Mouse (Mus musculus) stomach, embryonic 14.5 days (tissue): Measurements from ENCODE around the gene Nipsnap2. TPM values are rescaled to one million over a fixed set of nuclear protein-coding genes. Genes with fewer than 3 reads are reported as not detected.
"Not testable (repeated sequence)": the region's sequence is repeated elsewhere in the genome, so short reads cannot be mapped to it uniquely, and the experiment has no call there.

Experiments used
- ATAC-seq: fragments of 200-750 bp; cut with Nextera tagmentation; 2 replicates; pipeline ENCODE4 v1.8.0; 2017; ENCODE audit warnings: low read depth, moderate TSS enrichment; ENCODE audit not compliant: insufficient number of reproducible peaks, insufficient read depth, low FRiP score
- H3K27ac ChIP-seq: fragments of 300-500 bp; sonication (generic); 2 replicates; pipeline ENCODE4 v1.5.1; 2014; ENCODE audit warnings: mild to moderate bottlenecking, low read length, moderate library complexity, mixed read lengths
- H3K27me3 ChIP-seq: fragments of 300-500 bp; sonication (generic); 2 replicates; pipeline ENCODE4 v1.6.1; 2014; ENCODE audit warnings: low read length, control low read depth, mixed read lengths; ENCODE audit not compliant: control insufficient read depth, insufficient read depth
- H3K36me3 ChIP-seq: fragments of 300-500 bp; sonication (generic); 2 replicates; pipeline ENCODE4 v1.6.1; 2014; ENCODE audit warnings: mild to moderate bottlenecking, control low read depth, low read length, moderate library complexity, mixed read lengths; ENCODE audit not compliant: control insufficient read depth, insufficient read depth
- H3K4me1 ChIP-seq: fragments of 300-500 bp; sonication (generic); 2 replicates; pipeline ENCODE4 v1.6.1; 2014; ENCODE audit warnings: low read length, control low read depth, mixed read lengths; ENCODE audit not compliant: control insufficient read depth, insufficient read depth
- H3K4me2 ChIP-seq: fragments of 300-500 bp; sonication (generic); replicated peaks from 2 replicates; pipeline ENCODE4 v1.6.1; 2014; ENCODE audit warnings: low read depth, low read length, control low read depth
- H3K4me3 ChIP-seq: fragments of 300-500 bp; sonication (generic); 2 replicates; pipeline ENCODE4 v1.5.1; 2014; ENCODE audit warnings: low read depth, low read length, control low read depth
- H3K9ac ChIP-seq: fragments of 300-500 bp; sonication (generic); replicated peaks from 2 replicates; pipeline ENCODE4 v1.6.1; 2014; ENCODE audit warnings: low read depth, mild to moderate bottlenecking, control low read depth, low read length, moderate library complexity, mixed read lengths
- H3K9me3 ChIP-seq: fragments of 300-500 bp; sonication (generic); 2 replicates; pipeline ENCODE4 v1.6.1; 2016; ENCODE audit warnings: low read depth, low read length, control low read depth; ENCODE audit not compliant: control insufficient read depth
- WGBS: fragments of 180-500 bp; shearing (Covaris S2); extraction: QIAGEN DNeasy Blood & Tissue Kit; methylation state at CpG from one replicate; pipeline ENCODE4 v1.1.7; 2014; 5-methylcytosine and 5-hydroxymethylcytosine counted together
- polyA plus RNA-seq: library from polyadenylated mRNA; unstranded; fragments of >200 nt; fragmentation: Nextera tagmentation; extraction: Ambion mirVana; gene quantifications from 2 replicates; pipeline ENCODE4 v1.2.1, GENCODE M21; 2014

The Nipsnap2 gene
- polyA plus RNA-seq = 98.4 and 103 TPM in 2 replicates

DNA sequence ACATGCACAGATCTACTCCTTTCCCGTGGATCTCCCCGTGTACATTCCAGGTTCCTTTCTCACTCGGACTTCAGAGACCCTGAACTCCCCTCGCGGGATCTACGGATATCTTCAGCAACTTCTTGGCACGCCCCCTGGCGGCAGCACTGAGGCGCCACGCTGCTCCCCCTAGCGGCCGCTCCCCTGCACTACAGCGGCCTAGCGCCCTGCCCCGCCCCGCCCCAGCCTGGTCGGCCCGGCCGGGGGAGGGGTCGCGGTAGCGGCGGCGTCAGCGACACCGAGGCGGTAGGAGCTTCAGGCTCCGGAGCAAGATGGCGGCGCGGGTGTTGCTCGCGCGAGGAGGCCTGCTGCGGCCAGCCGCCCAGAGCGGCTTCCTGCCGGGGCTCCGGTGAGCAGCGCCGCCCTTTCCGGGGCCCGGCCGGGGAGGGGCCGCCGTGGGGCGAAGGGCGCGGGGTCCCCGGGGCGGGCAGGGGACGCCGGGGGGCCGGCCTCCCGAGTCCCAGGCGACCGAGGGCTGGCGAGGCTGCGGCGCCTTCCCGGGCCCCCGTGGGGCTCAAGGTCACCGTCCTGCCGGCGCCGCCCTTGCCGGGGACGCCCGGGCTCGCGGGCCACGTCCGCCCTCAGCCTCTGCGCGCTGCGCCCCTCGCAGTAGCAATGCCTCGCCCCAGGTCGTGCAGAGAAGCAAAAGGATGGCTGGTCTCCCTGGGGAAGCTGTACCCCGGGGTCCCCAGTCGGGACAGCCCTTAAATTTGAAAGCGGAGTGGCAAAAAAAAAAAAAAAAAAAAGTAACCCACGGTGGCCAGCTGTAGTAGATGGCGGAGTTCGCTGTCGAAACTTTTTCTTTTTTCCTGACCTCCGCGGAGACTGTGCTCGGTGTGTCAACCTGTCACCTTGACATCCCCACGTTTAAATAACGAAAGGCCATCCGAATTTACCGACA is at the start of gene Nipsnap2:
Gene Nipsnap2 (plus strand): TSS at position 230 of the 940 bp plus-strand sequence.
- Histone ChIP-seq H3K9ac (peak within 1 kb of the TSS; percentile 92), H3K4me3 (peak within 1 kb of the TSS; percentile 70), H3K27ac (peak within 1 kb of the TSS; percentile 95), H3K4me1 (peaks cover 30% of the 10 kb centered on the region), H3K4me2 (peak within 1 kb of the TSS; percentile 40), H3K27me3 (no peaks in the 10 kb centered on the region), H3K9me3 (no peaks in the 10 kb centered on the region), H3K36me3 (0 out of 2 replicates have a peak, but pooled peaks cover under 1% of the 10 kb centered on the region)
- peak; percentile 92 for ATAC-seq
- WGBS = under 1% methylated on average over 74 of the region's 93 CpGs

DNA sequence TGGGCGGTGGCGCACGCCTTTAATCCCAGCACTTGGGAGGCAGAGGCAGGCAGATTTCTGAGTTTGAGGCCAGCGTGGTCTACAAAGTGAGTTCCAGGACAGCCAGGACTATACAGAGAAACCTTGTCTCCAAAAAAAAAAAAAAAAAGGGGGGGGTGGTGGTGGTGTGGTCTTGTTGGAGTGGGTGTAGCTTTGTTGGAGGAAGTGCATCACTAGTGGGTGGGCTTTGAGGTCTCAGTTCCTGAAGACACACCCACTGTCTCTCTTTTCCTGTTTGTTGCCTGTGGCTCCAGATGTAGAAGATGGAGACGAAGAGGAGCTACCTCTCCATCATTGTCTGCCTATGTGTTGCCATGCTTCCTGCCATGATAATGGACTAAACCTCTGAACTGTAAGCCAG is 39.7 kb upstream of the Nipsnap2 start:
- H3K4me2 ChIP-seq, H3K4me1 ChIP-seq, H3K27ac ChIP-seq, H3K9me3 ChIP-seq, ATAC-seq, H3K27me3 ChIP-seq, H3K9ac ChIP-seq, H3K4me3 ChIP-seq, H3K36me3 ChIP-seq: not testable (repeated sequence)
- WGBS = 96% methylated on average over 5 of the region's 5 CpGs

DNA sequence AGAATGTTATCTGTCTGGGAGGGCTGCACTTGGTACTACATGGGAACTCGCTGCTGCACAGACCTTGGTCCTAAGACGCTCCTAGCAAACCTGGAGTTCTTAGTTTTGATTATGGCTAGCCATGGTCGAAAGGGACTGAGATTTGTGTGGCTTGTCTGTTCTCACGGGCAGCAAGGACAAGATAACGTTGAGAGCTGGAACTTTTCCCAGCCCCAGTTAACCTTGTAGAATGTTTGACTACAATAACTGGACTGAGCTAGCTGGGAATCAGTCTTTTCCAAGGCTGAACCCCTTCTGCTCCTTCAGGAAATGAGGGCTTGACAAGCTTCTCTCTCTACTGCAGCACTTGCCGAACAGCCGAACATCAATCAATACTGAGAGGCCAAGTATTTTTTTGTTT is 37.2 kb upstream of the Nipsnap2 start:
- no peak overlapping the region for H3K27ac ChIP-seq
- H3K27me3 ChIP-seq = no peaks in the 10 kb centered on the region
- H3K36me3 ChIP-seq = no peaks in the 10 kb centered on the region
- no peaks in the 10 kb centered on the region for H3K9me3 ChIP-seq
- no peak overlapping the region for H3K4me3 ChIP-seq
- no peaks in the 10 kb centered on the region for H3K4me1 ChIP-seq
- no peak for ATAC-seq
- no peak overlapping the region for H3K9ac ChIP-seq
- no peak overlapping the region for H3K4me2 ChIP-seq
- 83% methylated on average over 7 of the region's 7 CpGs for WGBS

DNA sequence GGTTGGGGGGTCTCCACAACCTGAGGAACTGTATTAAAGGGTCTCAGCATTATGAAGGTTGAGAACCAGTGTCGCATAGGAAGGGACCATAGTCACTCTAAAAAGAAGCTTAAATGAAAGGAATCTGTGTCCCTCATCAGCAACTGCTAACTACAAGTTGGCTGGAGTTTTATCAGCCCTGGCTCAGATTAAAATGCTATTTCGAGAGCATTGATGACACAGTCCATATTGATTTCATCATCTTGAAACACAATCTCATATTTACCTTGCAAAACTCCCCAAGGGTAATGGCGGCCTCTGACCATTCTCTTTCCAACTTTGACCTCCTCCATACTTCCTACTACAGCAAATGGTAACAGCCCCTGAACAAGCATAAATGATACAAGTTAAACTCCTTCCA is 34.3 kb upstream of the Nipsnap2 start:
- no peak overlapping the region for H3K9ac ChIP-seq
- H3K4me2 ChIP-seq = no peak overlapping the region

DNA sequence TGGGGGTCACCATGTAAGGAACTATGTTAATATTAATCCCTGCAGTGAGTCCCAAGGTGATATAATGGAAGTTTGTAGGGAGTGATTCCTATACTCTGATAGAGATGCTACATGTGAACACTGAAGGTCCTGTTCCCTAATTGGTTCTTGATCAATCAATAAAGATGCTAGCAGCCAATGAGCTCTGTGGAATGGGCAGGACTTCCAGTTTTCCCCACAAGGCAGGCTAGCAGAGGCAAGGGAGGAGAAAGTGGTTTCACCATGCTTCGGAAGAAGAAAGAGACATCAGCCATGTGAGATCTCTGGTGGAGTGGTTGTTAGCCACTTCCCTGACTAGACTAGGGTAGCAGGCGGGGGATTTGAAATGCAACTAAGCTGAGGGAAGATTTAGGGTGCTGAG is 24.4 kb upstream of the Nipsnap2 start:
- Histone ChIP-seq H3K4me3 (no peak overlapping the region), H3K36me3 (no peaks in the 10 kb centered on the region), H3K27me3 (no peaks in the 10 kb centered on the region), H3K9ac (no peak overlapping the region), H3K4me2 (no peak overlapping the region), H3K27ac (no peak overlapping the region), H3K4me1 (no peaks in the 10 kb centered on the region), H3K9me3 (no peaks in the 10 kb centered on the region)
- ATAC-seq = no peak
- 40% methylated on average over 2 of the region's 2 CpGs for WGBS

More for the DNA sequence above, 34.3 kb upstream of the Nipsnap2 start:
- Histone ChIP-seq H3K9me3 (no peaks in the 10 kb centered on the region), H3K36me3 (no peaks in the 10 kb centered on the region), H3K27ac (no peak overlapping the region), H3K4me3 (no peak overlapping the region), H3K4me1 (no peaks in the 10 kb centered on the region), H3K27me3 (no peaks in the 10 kb centered on the region)
- no peak for ATAC-seq
- WGBS = 79% methylated on average over 3 of the region's 3 CpGs

DNA sequence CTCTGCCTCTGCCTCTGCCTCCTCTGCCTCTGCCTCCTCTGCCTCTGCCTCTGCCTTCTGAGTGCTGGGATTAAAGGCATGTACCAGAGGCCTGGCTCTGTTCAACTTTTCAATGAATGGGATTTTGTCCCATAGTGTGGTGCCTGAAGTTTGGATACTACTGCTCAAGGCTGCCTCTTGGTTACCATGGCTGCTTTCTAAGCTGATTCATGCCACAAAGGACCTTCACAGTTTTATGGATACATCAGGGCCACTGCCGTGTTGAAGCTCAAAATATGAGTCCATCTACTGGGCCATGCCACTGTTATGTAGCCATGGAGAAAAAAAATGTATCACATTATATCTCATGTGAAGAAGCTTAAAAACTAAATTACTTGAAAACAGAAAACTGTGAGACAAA is 23.2 kb upstream of the Nipsnap2 start:
- 74% methylated on average over 1 of the region's 1 CpGs for WGBS
- H3K27ac ChIP-seq = no peak overlapping the region
- H3K9ac ChIP-seq = no peak overlapping the region
- no peak overlapping the region for H3K4me2 ChIP-seq
- no peaks in the 10 kb centered on the region for H3K27me3 ChIP-seq
- no peak for ATAC-seq
- no peaks in the 10 kb centered on the region for H3K36me3 ChIP-seq
- no peaks in the 10 kb centered on the region for H3K9me3 ChIP-seq
- H3K4me3 ChIP-seq = no peak overlapping the region
- no peaks in the 10 kb centered on the region for H3K4me1 ChIP-seq

DNA sequence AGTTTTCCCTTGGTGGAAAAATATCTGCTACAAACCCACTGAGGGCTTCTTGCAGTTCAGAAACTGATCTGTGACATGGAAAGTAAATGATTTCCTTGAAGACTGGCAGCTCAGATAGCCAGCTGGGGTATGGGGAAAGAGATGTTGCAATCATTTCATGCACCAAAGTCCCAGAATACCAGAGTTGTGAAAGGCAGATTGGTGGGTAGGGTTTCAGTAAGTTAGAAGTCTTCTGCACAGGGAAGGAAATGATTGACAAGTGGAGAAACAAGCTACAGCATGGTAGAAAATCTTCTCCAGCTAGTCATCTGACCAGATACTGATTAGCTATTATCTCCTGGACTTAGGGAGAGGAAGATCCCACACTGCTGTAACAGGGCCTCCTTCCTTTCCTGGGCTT is 21.5 kb upstream of the Nipsnap2 start:
- Histone ChIP-seq H3K36me3 (no peaks in the 10 kb centered on the region), H3K27ac (no peak overlapping the region), H3K4me3 (no peak overlapping the region), H3K4me1 (no peaks in the 10 kb centered on the region), H3K4me2 (no peak overlapping the region), H3K9ac (no peak overlapping the region), H3K27me3 (no peaks in the 10 kb centered on the region), H3K9me3 (no peaks in the 10 kb centered on the region)
- ATAC-seq = no peak

DNA sequence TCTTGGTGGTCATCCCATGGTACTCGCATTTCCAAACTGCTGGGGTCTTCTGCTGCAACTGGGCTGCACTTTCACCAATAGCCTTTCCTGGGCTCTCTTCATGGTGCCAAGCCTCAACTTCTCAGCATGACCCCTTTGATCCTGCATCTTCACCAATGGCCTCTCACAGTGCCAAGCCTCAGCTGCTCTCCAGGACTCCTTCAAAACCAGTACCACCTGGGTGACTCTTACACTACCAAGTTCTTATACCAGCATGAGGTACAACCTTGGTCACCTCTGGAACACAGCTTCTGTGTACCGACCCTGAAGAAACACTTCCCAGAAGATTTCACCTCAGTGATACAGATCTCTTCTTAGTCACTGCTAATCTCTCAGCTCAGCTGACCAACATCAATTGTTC is 16.5 kb upstream of the Nipsnap2 start, which contains the start of gene Sept14:
Gene Sept14 (minus strand): TSS at position 101 of the 400 bp plus-strand sequence.
- 71% methylated on average over 2 of the region's 2 CpGs for WGBS
- H3K27me3 ChIP-seq = no peaks in the 10 kb centered on the region
- no peak within 1 kb of the TSS for H3K9ac ChIP-seq
- ATAC-seq = no peak
- no peaks in the 10 kb centered on the region for H3K36me3 ChIP-seq
- no peaks in the 10 kb centered on the region for H3K9me3 ChIP-seq
- no peak within 1 kb of the TSS for H3K27ac ChIP-seq
- no peak within 1 kb of the TSS for H3K4me3 ChIP-seq
- H3K4me2 ChIP-seq = no peak within 1 kb of the TSS
- H3K4me1 ChIP-seq = no peaks in the 10 kb centered on the region
